Mouse (Mus musculus): ENCODE data around the gene Cyp2c23.
A peak's percentile ranks its signal among the peaks of the same experiment; 100 is the strongest.

Gene Cyp2c23

GRCm38 (mm10) chr19:44024921-44025585, 4.0 kb downstream of the Cyp2c23 start:
- DNase-seq (ENCODE audit: low spot score), result no peak

- DNase-seq (ENCODE audit: low spot score), result no peak
Measured at GRCm38 (mm10) chr19:44023066-44023465, 5.9 kb downstream of the Cyp2c23 start.

GRCm38 (mm10) chr19:44021502-44021901, 7.5 kb downstream of the Cyp2c23 start:
- DNase-seq (ENCODE audit: low spot score), result peak; percentile 98

GRCm38 (mm10) chr19:44019739-44020138, 9.3 kb downstream of the Cyp2c23 start:
- DNase-seq (ENCODE audit: low spot score), result no peak

- DNase-seq (ENCODE audit: low spot score), result no peak
Measured at GRCm38 (mm10) chr19:44013862-44014261, 15.1 kb downstream of the Cyp2c23 start.

- peak; percentile 23 for DNase-seq (ENCODE audit: low spot score)
Measured at GRCm38 (mm10) chr19:44008784-44009183, 20.2 kb downstream of the Cyp2c23 start.

- peak; percentile 55 for DNase-seq (ENCODE audit: low spot score)
Measured at GRCm38 (mm10) chr19:44007186-44007585, 21.8 kb downstream of the Cyp2c23 start.

GRCm38 (mm10) chr19:44005025-44005424, 24.0 kb downstream of the Cyp2c23 start:
- no peak for DNase-seq (ENCODE audit: low spot score)

GRCm38 (mm10) chr19:44004261-44004660, 24.7 kb downstream of the Cyp2c23 start:
- DNase-seq (ENCODE audit: low spot score), result no peak

GRCm38 (mm10) chr19:44000720-44001119, 28.3 kb downstream of the Cyp2c23 start:
- no peak for DNase-seq (ENCODE audit: low spot score)

- no peak for DNase-seq (ENCODE audit: low spot score)
Measured at GRCm38 (mm10) chr19:44000061-44000460, 28.9 kb downstream of the Cyp2c23 start.

- DNase-seq (ENCODE audit: low spot score), result no peak
Measured at GRCm38 (mm10) chr19:43998802-43999527, 30.0 kb downstream of the Cyp2c23 start.

GRCm38 (mm10) chr19:43998101-43998500, 30.9 kb downstream of the Cyp2c23 start:
- DNase-seq (ENCODE audit: low spot score), result no peak

- DNase-seq (ENCODE audit: low spot score), result no peak
Measured at GRCm38 (mm10) chr19:43995427-43995826, 33.6 kb downstream of the Cyp2c23 start.

GRCm38 (mm10) chr19:43992464-43992863, 36.5 kb downstream of the Cyp2c23 start:
- no peak for DNase-seq (ENCODE audit: low spot score)

- no peak for DNase-seq (ENCODE audit: low spot score)
Measured at GRCm38 (mm10) chr19:43990362-43990761, 38.6 kb downstream of the Cyp2c23 start.

- DNase-seq (ENCODE audit: low spot score), result no peak
Measured at GRCm38 (mm10) chr19:43986069-43986794, 42.8 kb downstream of the Cyp2c23 start, which contains the start of gene Cpn1. Gene Cpn1, minus strand, starts transcription at chr19:43986556.

- DNase-seq (ENCODE audit: low spot score), result no peak
Measured at GRCm38 (mm10) chr19:43981992-43982391, 47.0 kb downstream of the Cyp2c23 start.

- no peak for DNase-seq (ENCODE audit: low spot score)
Measured at GRCm38 (mm10) chr19:43980711-43981110, 48.3 kb downstream of the Cyp2c23 start.

- no peak for DNase-seq (ENCODE audit: low spot score)
Measured at GRCm38 (mm10) chr19:43977799-43978198, 51.2 kb downstream of the Cyp2c23 start.

- DNase-seq (ENCODE audit: low spot score), result no peak
Measured at GRCm38 (mm10) chr19:43976661-43977060, 52.3 kb downstream of the Cyp2c23 start.

- no peak for DNase-seq (ENCODE audit: low spot score)
Measured at GRCm38 (mm10) chr19:43974221-43974620, 54.8 kb downstream of the Cyp2c23 start.

GRCm38 (mm10) chr19:43973711-43974110, 55.3 kb downstream of the Cyp2c23 start:
- DNase-seq (ENCODE audit: low spot score), result no peak

All from adipocyte (in vitro differentiated cells).